Mouse (Mus musculus): ENCODE results near the gene Ms4a10.

DNA sequence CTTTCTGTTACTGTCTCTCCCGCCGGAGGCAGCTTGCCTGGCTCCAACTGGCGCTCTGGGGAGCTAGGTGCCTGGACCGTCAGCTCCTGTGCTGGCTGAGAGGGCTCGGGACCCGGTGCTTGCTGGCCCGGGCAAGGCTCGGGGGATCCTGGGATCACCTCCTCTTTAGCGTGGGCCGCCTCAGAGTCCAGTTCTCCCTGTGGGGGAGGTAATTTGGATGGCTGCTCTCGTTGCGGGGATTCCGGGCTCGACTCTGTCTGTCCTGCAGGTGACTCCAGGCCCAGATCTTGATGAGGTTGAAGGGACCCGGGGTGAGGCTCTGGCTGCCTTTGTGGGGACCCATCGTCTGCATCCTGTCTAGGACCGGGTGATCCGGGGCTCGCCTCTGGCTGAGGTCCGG, 26.1 kb downstream of the Ms4a10 start:
- TF ChIP-seq CTCF (IDR thresholded peaks at IDR 0.05 in 2 of 3, conservative IDR thresholded peaks at IDR 0.05 in 1 of 3; ENCODE audit: control insufficient read depth in 1 of 3, insufficient read depth in 1 of 3, low read depth in 2 of 3, low read length in 3 of 3, poor library complexity in 1 of 3, severe bottlenecking in 1 of 3) (no peak), BHLHE40 (IDR thresholded peaks at IDR 0.05; ENCODE audit: borderline replicate concordance, low read depth, low read length) (no peak), POLR2AphosphoS5 (IDR thresholded peaks at IDR 0.05; ENCODE audit: borderline replicate concordance, low read depth, low read length) (no peak), CHD1 (IDR thresholded peaks at IDR 0.05; ENCODE audit: low read depth, low read length) (no peak), MAZ (IDR thresholded peaks at IDR 0.05; ENCODE audit: low read depth, low read length) (no peak), MEF2A (IDR thresholded peaks at IDR 0.05; ENCODE audit: extremely low read depth, insufficient replicate concordance, low read depth, low read length, poor library complexity, severe bottlenecking) (no peak), EP300 (IDR thresholded peaks at IDR 0.05; ENCODE audit: low read depth in 1 of 2, low read length in 2 of 2) (no peak), POLR2A (IDR thresholded peaks at IDR 0.05; ENCODE audit: control insufficient read depth in 1 of 2, insufficient read depth in 1 of 2, low read depth in 1 of 2, low read length in 2 of 2, poor library complexity in 1 of 2) (no peak), TCF12 (IDR thresholded peaks at IDR 0.05; ENCODE audit: low read depth, low read length) (no peak)
